Mouse (Mus musculus) bone marrow macrophage, adult 2 months (primary cell): Measurements from ENCODE around the gene Mep1a.

ENCODE experiments used
- CTCF ChIP-seq: IDR thresholded peaks from 2 replicates; pipeline ENCODE4 v1.5.1; 2012; ENCODE audit warnings: low read depth, mild to moderate bottlenecking, low read length, moderate library complexity
- POLR2A ChIP-seq: IDR thresholded peaks from 2 replicates; pipeline ENCODE4 v1.6.1; 2012; ENCODE audit warnings: mild to moderate bottlenecking, low read depth, low read length, borderline replicate concordance

DNA sequence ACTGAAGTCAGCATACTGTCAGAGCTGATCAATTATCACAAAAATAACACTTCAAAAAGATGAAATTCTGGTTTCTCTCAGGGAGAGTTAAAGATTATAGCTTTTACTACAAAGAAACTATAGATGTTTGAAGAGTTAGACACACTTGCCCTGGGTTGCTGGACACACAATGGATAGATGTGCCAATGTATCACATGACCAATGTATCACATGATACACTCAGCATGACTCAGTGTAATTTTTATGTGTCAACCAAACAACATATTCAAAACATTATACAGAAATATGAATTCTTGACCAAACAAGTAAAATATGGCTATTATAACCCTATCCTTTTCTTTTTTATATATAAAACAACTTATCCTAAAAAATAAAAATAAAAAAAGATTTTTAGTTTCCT is 25.0 kb downstream of the Mep1a start:
- no peak for TF ChIP-seq CTCF
- TF ChIP-seq POLR2A = no peak
